Mouse (Mus musculus): ENCODE results near the gene Sez6l2.

GRCm38 (mm10) chr7:127018416-127019305 lies 68.3 kb downstream of the Sez6l2 start:
- TF ChIP-seq EP300 (IDR thresholded peaks at IDR 0.05; ENCODE audit: low read depth) (no peak), CTCF (IDR thresholded peaks at IDR 0.05; ENCODE audit: low read depth) (no peak)

Measured in liver, postnatal 0 days (tissue).